Mouse (Mus musculus): Measurements from ENCODE around the gene Ncs1. TPM values are rescaled to one million over a fixed set of nuclear protein-coding genes. Genes with fewer than 3 reads are reported as not detected.

Ncs1 gene
- polyA plus RNA-seq (2014; fragmentation: Nextera tagmentation; extraction: Ambion mirVana) = 51.7 and 52.2 TPM in 2 replicates

DNA sequence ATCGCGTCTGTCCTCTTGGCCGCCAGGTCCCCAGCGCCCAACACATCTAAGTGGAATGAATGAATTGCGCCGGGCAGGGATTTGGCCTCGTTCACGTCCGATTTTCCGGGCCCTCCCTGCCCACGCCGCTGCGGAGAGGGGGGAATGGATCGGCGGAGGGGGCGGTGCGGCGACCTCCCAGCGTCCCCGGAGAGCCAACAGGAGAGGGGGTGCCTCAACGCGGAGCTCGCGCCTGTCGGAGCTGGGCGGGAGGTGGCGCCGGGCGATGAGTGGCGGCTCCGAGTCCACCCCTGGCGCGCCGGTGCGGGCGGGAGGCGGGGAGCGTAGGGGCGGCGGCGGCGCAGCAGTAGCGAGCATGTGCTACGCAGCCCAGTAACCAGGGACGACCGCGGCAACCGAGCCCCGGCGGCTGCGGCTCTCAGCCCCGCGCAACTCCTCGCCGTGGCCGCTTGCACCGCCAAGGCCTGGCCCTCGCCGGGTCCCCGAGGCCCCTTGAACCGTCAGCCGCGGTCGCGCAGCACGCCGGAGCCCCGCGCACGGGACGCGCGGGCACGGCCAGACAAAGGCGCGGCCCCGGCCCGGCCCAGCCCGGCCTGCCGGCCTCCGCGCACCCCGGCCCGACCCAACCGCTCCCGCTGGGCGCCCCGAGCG is at the start of gene Ncs1:
TSS of gene Ncs1 (plus strand) at position 333 of the 651 bp plus-strand sequence.
- ATAC-seq (ENCODE audit: insufficient number of reproducible peaks, insufficient read depth, low FRiP score, low read depth) = peak; percentile 74
- Histone ChIP-seq H3K27me3 (ENCODE audit: control insufficient read depth, insufficient read depth, low read length) (0 out of 2 replicates have a peak, but pooled peaks cover 5% of the 10 kb centered on the region), H3K4me3 (ENCODE audit: control insufficient read depth in 1 of 2, insufficient read depth in 1 of 2, low read depth in 1 of 2, low read length in 2 of 2) (peak within 1 kb of the TSS; percentile 69 to 89), H3K9ac (ENCODE audit: low read length) (peak within 1 kb of the TSS; percentile 96), H3K27ac (replicated peaks in 1 of 2; ENCODE audit: control insufficient read depth in 1 of 2, insufficient read depth in 1 of 2, low read depth in 2 of 2, low read length in 2 of 2) (peak within 1 kb of the TSS; percentile 44 to 89), H3K9me3 (ENCODE audit: control insufficient read depth, low read length) (no peaks in the 10 kb centered on the region), H3K36me3 (ENCODE audit: control insufficient read depth, insufficient read depth, low read length) (peaks cover 16% of the 10 kb centered on the region), H3K4me1 (ENCODE audit: control insufficient read depth in 2 of 2, insufficient read depth in 2 of 2, low read length in 2 of 2) (peaks cover 37 to 59% of the 10 kb centered on the region in 2 experiments), H3K4me2 (ENCODE audit: low read length) (peak within 1 kb of the TSS; percentile 80)
- WGBS = under 1% methylated on average over 63 of the region's 89 CpGs

DNA sequence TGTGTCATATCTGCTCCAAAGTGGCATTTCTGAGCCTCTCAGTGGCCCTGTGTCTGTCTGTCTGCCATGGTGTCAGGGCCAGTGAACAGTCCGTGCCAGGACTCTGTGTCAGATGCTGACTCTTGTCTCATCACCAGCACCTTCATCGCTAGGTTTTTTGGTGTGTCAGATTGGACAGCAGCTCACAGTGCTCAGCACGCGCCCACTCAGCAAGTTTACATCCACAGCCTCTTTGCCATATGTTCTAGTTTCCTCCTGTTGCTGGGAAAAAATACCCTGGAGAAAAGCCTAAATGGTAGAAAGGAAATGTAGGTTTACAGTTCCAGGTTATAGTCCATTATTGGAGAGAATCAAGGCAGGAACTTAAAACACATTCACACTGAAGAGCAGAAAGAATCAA is 47.0 kb upstream of the Ncs1 start:
- Histone ChIP-seq H3K9ac (ENCODE audit: low read length) (no peak overlapping the region), H3K36me3 (ENCODE audit: control insufficient read depth, insufficient read depth, low read length) (peaks cover 59% of the 10 kb centered on the region), H3K27me3 (ENCODE audit: control insufficient read depth, insufficient read depth, low read length) (no peaks in the 10 kb centered on the region), H3K27ac (replicated peaks in 1 of 2; ENCODE audit: control insufficient read depth in 1 of 2, insufficient read depth in 1 of 2, low read depth in 2 of 2, low read length in 2 of 2) (peak overlapping the region; percentile 72 to 87), H3K9me3 (ENCODE audit: control insufficient read depth, low read length) (no peaks in the 10 kb centered on the region), H3K4me3 (ENCODE audit: control insufficient read depth in 1 of 2, insufficient read depth in 1 of 2, low read depth in 1 of 2, low read length in 2 of 2) (no peak overlapping the region), H3K4me1 (ENCODE audit: control insufficient read depth in 2 of 2, insufficient read depth in 2 of 2, low read length in 2 of 2) (peaks cover 38 to 64% of the 10 kb centered on the region in 2 experiments), H3K4me2 (ENCODE audit: low read length) (no peak overlapping the region)
- ATAC-seq (ENCODE audit: insufficient number of reproducible peaks, insufficient read depth, low FRiP score, low read depth) = no peak
- 51% methylated on average over 4 of the region's 4 CpGs for WGBS

DNA sequence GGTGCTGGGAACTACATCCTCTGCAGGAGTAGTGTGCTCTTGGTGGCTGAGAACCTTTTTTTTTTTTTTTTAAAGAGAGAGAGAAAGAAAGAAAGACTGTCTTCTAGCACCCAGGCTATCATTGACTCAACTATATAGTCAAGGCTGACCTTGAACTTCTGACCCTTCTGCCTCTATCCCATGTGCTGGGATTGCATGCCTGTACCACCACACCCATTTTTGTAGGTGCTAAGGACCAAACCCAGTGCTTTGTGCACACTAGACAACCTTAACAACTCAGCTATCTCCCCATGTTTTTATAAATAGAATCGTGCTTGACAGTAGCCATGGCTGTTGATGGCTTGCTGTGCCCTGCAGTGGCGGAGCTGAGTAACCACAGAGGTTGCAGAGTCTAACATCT is 45.6 kb upstream of the Ncs1 start:
- H3K4me2 ChIP-seq (ENCODE audit: low read length) = no peak overlapping the region
- peaks cover 53% of the 10 kb centered on the region for H3K36me3 ChIP-seq (ENCODE audit: control insufficient read depth, insufficient read depth, low read length)
- H3K4me1 ChIP-seq (ENCODE audit: control insufficient read depth in 2 of 2, insufficient read depth in 2 of 2, low read length in 2 of 2) = peaks cover 45 to 72% of the 10 kb centered on the region in 2 experiments
- no peak for ATAC-seq (ENCODE audit: insufficient number of reproducible peaks, insufficient read depth, low FRiP score, low read depth)
- peak overlapping the region; percentile 28 to 65; a peak in 3 of 4 replicates for H3K27ac ChIP-seq (replicated peaks in 1 of 2; ENCODE audit: control insufficient read depth in 1 of 2, insufficient read depth in 1 of 2, low read depth in 2 of 2, low read length in 2 of 2)
- H3K9me3 ChIP-seq (ENCODE audit: control insufficient read depth, low read length) = no peaks in the 10 kb centered on the region
- no peak overlapping the region for H3K4me3 ChIP-seq (ENCODE audit: control insufficient read depth in 1 of 2, insufficient read depth in 1 of 2, low read depth in 1 of 2, low read length in 2 of 2)
- no peaks in the 10 kb centered on the region for H3K27me3 ChIP-seq (ENCODE audit: control insufficient read depth, insufficient read depth, low read length)
- WGBS = 34% methylated on average over 2 of the region's 2 CpGs
- H3K9ac ChIP-seq (ENCODE audit: low read length) = no peak overlapping the region; the same call in 1 of the 2 replicates

DNA sequence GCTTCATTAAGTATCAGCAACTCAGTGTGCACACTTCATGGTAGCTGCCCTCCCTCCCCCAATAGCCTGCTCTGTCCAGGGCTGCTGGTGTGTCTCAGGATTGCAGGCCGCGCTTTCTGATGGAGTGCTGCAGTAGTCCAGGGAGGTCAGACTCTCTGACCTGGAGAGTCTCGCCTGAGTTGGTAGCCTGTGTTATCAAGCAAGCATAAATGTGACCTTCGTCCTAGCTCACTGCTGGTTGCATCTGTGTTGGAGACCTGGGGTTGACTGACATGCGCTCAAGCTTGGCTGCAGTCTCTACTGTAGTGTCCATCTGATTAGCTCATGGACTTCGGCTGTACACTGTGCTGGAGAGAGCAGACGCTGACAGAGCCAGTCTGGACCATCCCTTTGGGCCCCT is 43.8 kb upstream of the Ncs1 start:
- Histone ChIP-seq H3K27me3 (ENCODE audit: control insufficient read depth, insufficient read depth, low read length) (no peaks in the 10 kb centered on the region), H3K27ac (replicated peaks in 1 of 2; ENCODE audit: control insufficient read depth in 1 of 2, insufficient read depth in 1 of 2, low read depth in 2 of 2, low read length in 2 of 2) (peak overlapping the region; percentile 34 to 81), H3K4me2 (ENCODE audit: low read length) (no peak overlapping the region), H3K9me3 (ENCODE audit: control insufficient read depth, low read length) (no peaks in the 10 kb centered on the region), H3K36me3 (ENCODE audit: control insufficient read depth, insufficient read depth, low read length) (peaks cover 48% of the 10 kb centered on the region), H3K4me1 (ENCODE audit: control insufficient read depth in 2 of 2, insufficient read depth in 2 of 2, low read length in 2 of 2) (peaks cover 51 to 88% of the 10 kb centered on the region in 2 experiments), H3K9ac (ENCODE audit: low read length) (peak overlapping the region; percentile 35), H3K4me3 (ENCODE audit: control insufficient read depth in 1 of 2, insufficient read depth in 1 of 2, low read depth in 1 of 2, low read length in 2 of 2) (no peak overlapping the region)
- 27% methylated on average over 7 of the region's 7 CpGs for WGBS
- no peak for ATAC-seq (ENCODE audit: insufficient number of reproducible peaks, insufficient read depth, low FRiP score, low read depth)

DNA sequence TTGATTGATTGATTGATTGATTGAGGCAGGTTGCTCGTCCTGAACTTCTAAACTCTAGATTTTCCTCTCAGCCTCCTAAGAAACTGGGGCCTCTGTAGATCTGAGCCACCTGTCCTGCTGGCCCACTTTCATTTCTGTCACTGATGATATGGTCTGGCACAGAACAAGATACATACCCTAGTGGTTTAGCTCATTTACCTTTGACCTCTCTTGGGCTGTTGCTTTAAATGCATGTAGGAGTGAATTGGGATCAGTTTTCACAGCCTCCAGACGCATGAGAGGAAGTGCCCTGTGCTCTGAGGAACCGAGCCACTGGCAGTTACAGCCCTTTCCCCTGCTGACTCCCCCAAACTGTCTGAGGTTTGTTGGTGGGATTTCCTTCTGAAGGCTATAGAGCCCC is 43.3 kb upstream of the Ncs1 start:
- WGBS = 67% methylated on average over 3 of the region's 3 CpGs
- peaks cover 56 to 89% of the 10 kb centered on the region in 2 experiments for H3K4me1 ChIP-seq (ENCODE audit: control insufficient read depth in 2 of 2, insufficient read depth in 2 of 2, low read length in 2 of 2)
- H3K4me2 ChIP-seq (ENCODE audit: low read length) = no peak overlapping the region
- H3K36me3 ChIP-seq (ENCODE audit: control insufficient read depth, insufficient read depth, low read length) = peaks cover 43% of the 10 kb centered on the region
- H3K4me3 ChIP-seq (ENCODE audit: control insufficient read depth in 1 of 2, insufficient read depth in 1 of 2, low read depth in 1 of 2, low read length in 2 of 2) = no peak overlapping the region
- ATAC-seq (ENCODE audit: insufficient number of reproducible peaks, insufficient read depth, low FRiP score, low read depth) = no peak
- H3K9ac ChIP-seq (ENCODE audit: low read length) = peak overlapping the region; percentile 35; the same call in 1 of the 2 replicates
- no peaks in the 10 kb centered on the region for H3K9me3 ChIP-seq (ENCODE audit: control insufficient read depth, low read length)
- peak overlapping the region; percentile 34 to 81 for H3K27ac ChIP-seq (replicated peaks in 1 of 2; ENCODE audit: control insufficient read depth in 1 of 2, insufficient read depth in 1 of 2, low read depth in 2 of 2, low read length in 2 of 2)
- H3K27me3 ChIP-seq (ENCODE audit: control insufficient read depth, insufficient read depth, low read length) = no peaks in the 10 kb centered on the region

DNA sequence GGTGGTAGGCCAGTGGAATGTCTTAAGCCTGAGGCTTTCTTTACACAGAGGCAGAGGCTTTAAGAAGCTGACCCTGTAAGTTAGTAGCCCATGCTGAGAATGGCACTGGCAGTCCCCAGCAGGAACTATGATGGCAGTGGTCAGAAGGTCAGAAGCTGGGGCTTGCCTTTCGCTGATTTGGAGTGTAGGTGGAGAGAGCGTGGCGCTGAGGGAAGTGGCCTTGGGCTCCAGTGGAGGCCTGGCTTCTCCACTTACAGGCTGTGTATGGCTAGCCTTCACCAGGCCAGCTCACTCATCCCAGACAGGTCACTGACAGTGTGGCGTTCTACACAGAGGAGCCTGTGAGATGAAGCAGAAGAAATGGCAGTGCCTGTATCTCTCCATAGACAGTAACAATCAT is 42.7 kb upstream of the Ncs1 start:
- H3K9ac ChIP-seq (ENCODE audit: low read length) = peak overlapping the region; percentile 35; the same call in 1 of the 2 replicates
- H3K4me1 ChIP-seq (ENCODE audit: control insufficient read depth in 2 of 2, insufficient read depth in 2 of 2, low read length in 2 of 2) = peaks cover 57 to 89% of the 10 kb centered on the region in 2 experiments
- H3K36me3 ChIP-seq (ENCODE audit: control insufficient read depth, insufficient read depth, low read length) = peaks cover 42% of the 10 kb centered on the region
- no peak overlapping the region for H3K4me3 ChIP-seq (ENCODE audit: control insufficient read depth in 1 of 2, insufficient read depth in 1 of 2, low read depth in 1 of 2, low read length in 2 of 2)
- no peak overlapping the region for H3K4me2 ChIP-seq (ENCODE audit: low read length)
- no peak for ATAC-seq (ENCODE audit: insufficient number of reproducible peaks, insufficient read depth, low FRiP score, low read depth)
- H3K9me3 ChIP-seq (ENCODE audit: control insufficient read depth, low read length) = no peaks in the 10 kb centered on the region
- 84% methylated on average over 4 of the region's 4 CpGs for WGBS
- no peaks in the 10 kb centered on the region for H3K27me3 ChIP-seq (ENCODE audit: control insufficient read depth, insufficient read depth, low read length)
- H3K27ac ChIP-seq (replicated peaks in 1 of 2; ENCODE audit: control insufficient read depth in 1 of 2, insufficient read depth in 1 of 2, low read depth in 2 of 2, low read length in 2 of 2) = peak overlapping the region in 1 of 2 experiments; percentile 81; a peak in 1 of 4 replicates

DNA sequence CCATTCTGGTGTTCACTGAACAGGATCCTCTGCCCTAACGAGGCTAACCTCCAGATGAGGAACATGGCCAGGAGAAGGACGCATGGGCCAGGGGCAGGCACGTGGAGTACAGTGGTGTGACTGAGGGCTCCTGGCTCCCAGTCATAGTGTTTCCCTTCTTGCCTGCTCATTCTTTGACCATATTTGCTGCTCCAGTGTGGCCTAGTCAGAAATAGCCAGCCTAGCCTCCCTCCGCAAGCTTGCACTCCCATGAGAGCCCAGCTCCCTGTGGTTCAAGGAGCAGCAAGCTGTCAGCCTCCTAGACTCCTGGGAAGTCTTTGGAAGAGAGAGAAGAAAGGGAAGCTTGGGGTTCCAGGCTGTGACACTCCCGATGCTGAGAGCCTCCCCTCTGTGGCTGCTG is 40.9 kb upstream of the Ncs1 start:
- no peaks in the 10 kb centered on the region for H3K9me3 ChIP-seq (ENCODE audit: control insufficient read depth, low read length)
- peak overlapping the region; percentile 14 to 35; a peak in 2 of 4 replicates for H3K27ac ChIP-seq (replicated peaks in 1 of 2; ENCODE audit: control insufficient read depth in 1 of 2, insufficient read depth in 1 of 2, low read depth in 2 of 2, low read length in 2 of 2)
- H3K4me3 ChIP-seq (ENCODE audit: control insufficient read depth in 1 of 2, insufficient read depth in 1 of 2, low read depth in 1 of 2, low read length in 2 of 2) = no peak overlapping the region
- ATAC-seq (ENCODE audit: insufficient number of reproducible peaks, insufficient read depth, low FRiP score, low read depth) = no peak
- H3K36me3 ChIP-seq (ENCODE audit: control insufficient read depth, insufficient read depth, low read length) = peaks cover 45% of the 10 kb centered on the region
- H3K27me3 ChIP-seq (ENCODE audit: control insufficient read depth, insufficient read depth, low read length) = no peaks in the 10 kb centered on the region
- peaks cover 61 to 90% of the 10 kb centered on the region in 2 experiments for H3K4me1 ChIP-seq (ENCODE audit: control insufficient read depth in 2 of 2, insufficient read depth in 2 of 2, low read length in 2 of 2)
- 45% methylated on average over 5 of the region's 5 CpGs for WGBS
- no peak overlapping the region; the same call in 1 of the 2 replicates for H3K9ac ChIP-seq (ENCODE audit: low read length)
- no peak overlapping the region for H3K4me2 ChIP-seq (ENCODE audit: low read length)
